Mouse (Mus musculus) brain, adult 10 weeks (tissue): ENCODE results near the gene Spns3. TPM values are rescaled to one million over a fixed set of nuclear protein-coding genes. Genes with fewer than 3 reads are reported as not detected.

Experiments used
- polyA plus RNA-seq: library from polyadenylated mRNA; stranded (reverse); fragments of 350-450 nt; fragmentation: Illumina TruSeq; extraction: RNeasy Lipid Tissue Mini Kit (QIAGEN cat#74804); gene quantifications from one replicate; pipeline ENCODE4 v1.2.3, GENCODE M21; 2015; ENCODE audit warnings: low read depth, low replicate concordance

The Spns3 gene
- polyA plus RNA-seq, result 0.33 TPM

GRCm38 (mm10) chr11:72550134-72550988, at the start of gene Spns3:
TSS of gene Spns3 (minus strand) at chr11:72550506.

DNA sequence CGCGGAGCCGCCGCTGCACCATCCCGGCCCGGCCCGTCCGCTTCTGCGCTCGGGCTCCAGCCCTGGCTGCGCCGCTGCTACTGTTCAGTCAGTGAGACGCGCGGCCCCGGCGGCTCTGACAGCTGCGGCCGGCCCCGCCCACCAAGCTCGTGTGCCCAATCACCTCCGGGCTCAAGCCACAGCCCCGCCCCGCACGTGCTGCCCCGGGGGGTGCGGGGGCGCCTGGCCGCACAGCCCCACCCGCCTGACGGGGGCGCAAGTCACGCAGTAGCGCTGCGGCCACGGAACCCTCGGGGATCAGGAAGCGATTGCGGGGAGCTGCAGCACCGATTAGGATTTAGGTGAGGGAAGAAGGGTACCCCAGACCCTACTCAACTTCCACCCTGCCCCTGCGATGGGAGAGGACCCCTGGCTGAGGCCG, 60.4 kb downstream of the Spns3 start, which contains the start of gene Spns2:
Gene Spns2 (minus strand): TSS at position 24 of the 421 bp plus-strand sequence.

Other genes with a start within 250 kb of the Spns3 start
- gene Xaf1, start 248.9 kb downstream of the Spns3 start, polyA plus RNA-seq, result 15.3 TPM
- gene Fbxo39, start 236.1 kb downstream of the Spns3 start, polyA plus RNA-seq, result not detected
- gene Tekt1, start 188.1 kb downstream of the Spns3 start, polyA plus RNA-seq, result 5.1 TPM
- 0.65 TPM for gene Smtnl2, start 138.8 kb downstream of the Spns3 start, polyA plus RNA-seq
- not detected for gene Ggt6, start 115.0 kb downstream of the Spns3 start, polyA plus RNA-seq
- gene Mybbp1a, start 109.2 kb downstream of the Spns3 start, polyA plus RNA-seq, result 35.8 TPM
- 48.4 TPM for gene Spns2, start 60.6 kb downstream of the Spns3 start, polyA plus RNA-seq
- gene Ube2g1, start 56.8 kb upstream of the Spns3 start, polyA plus RNA-seq, result 50.4 TPM
- 20.8 TPM for gene Ankfy1, start 139.5 kb upstream of the Spns3 start, polyA plus RNA-seq
- 14.8 TPM for gene Cyb5d2, start 245.6 kb upstream of the Spns3 start, polyA plus RNA-seq
- gene Zzef1, start 245.7 kb upstream of the Spns3 start, polyA plus RNA-seq, result 23.2 TPM